Mouse (Mus musculus) monocyte, adult 5-6 weeks (primary cell): ENCODE data around the gene Ndufc1. TPM values are rescaled to one million over a fixed set of nuclear protein-coding genes. Genes with fewer than 3 reads are reported as not detected.
"Not testable (repeated sequence)": the region's sequence is repeated elsewhere in the genome, so short reads cannot be mapped to it uniquely, and the experiment has no call there.

Source experiments
- ATAC-seq: fragments of 153-309, 156-312 bp; replicated peaks from 2 replicates; pipeline ENCODE4 v1.8.0; 2017; ENCODE audit warnings: mild to moderate bottlenecking; ENCODE audit not compliant: low TSS enrichment, insufficient number of reproducible peaks, severe bottlenecking, poor library complexity, low FRiP score
- total RNA-seq: library from RNA; stranded (forward); fragments of 200-1000, 200-491, 200-594 nt; gene quantifications from 3 replicates; pipeline ENCODE4 v1.2.3, GENCODE M21; 2017

The Ndufc1 gene
- 31.4 to 81.5 TPM (median 60.3 TPM) in 3 replicates for total RNA-seq

DNA sequence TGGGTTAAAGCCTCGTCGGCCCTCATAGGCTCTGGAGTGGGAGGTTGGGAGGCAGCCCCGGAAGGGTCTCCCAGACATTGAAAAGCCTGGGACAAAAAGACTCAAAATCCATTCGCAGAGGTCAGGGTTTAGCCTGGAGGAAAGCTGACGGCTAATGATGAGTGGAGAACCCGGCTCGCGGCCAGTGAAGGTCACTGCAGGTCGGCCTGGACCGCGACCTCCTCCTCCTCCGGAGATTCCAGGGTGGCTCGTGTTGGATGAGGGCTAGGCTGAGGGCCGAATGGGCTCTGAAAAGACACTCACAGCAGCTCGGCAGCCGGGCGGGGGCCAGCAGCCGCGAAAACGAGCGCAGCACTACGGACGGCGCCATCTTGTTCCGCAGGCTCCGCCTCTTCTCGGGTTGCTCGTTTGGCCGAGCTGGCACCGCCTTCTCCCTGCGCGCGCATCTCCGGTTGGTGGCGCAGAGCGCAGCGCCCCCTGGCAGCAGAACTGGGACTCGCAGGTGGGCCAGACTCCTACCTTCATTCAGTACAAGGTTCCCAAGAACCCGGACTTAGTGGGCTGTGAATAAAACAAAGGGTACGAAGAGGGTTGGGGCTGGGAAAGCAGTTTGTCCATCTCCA, at the start of gene Ndufc1:
Gene Ndufc1 (minus strand): TSS at position 428 of the 623 bp plus-strand sequence.
- peak; percentile 93 for ATAC-seq

DNA sequence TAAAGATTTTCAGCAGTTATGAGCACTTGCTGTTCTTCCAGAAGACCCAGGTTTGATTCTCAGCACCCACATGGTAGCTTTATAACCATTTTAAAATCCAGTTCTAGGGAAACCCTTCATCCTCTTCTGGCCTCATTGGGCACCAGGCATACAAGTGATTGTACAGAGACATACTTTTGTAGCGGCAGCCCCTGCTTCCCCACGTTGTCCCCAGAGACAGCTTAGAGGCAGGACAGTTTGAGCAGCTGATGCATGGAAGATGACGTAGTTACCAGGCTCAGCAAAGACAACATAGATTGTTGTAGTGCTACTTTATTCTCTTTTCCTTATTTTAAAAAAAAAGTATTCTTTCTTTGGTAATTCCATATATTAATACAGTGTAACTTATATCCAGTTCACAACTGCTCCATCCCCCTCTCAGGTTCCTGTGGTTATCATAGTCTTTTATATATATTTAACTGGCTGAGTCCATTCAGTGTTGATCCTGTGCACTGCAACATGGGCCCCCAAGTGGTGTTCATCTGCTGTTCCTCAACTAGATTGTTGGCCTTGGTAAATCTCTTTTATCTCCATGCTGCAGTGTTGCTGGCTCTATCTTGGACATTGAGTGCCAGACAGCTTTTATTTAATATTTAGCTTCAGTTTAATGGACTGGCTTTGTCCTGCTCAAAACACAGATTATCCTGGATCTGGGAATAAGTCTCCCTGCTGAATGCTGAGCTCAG, 26.2 kb upstream of the Ndufc1 start:
- no peak for ATAC-seq

- ATAC-seq, result not testable (repeated sequence)
Measured at GRCm38 (mm10) chr3:51434364-51434763, 25.6 kb upstream of the Ndufc1 start.

DNA sequence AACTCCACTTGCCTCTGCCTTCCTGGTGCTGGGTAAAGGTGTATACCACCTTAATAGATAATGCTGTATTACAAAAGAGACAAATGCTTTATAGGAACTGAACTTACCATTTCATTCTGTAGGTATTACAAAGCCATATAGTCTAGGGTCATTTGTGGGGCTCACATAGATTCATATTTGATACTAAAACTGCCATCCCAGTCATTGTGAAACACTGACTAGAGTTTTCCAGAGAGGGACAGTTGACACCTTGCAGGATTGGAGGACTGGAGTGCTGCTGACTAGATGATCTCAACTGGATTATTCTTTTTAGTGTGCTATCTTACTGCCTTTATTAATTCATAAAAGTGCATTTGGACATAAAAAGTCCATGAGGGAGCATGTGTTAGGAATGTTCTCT, 16.6 kb upstream of the Ndufc1 start:
- ATAC-seq, result no peak

DNA sequence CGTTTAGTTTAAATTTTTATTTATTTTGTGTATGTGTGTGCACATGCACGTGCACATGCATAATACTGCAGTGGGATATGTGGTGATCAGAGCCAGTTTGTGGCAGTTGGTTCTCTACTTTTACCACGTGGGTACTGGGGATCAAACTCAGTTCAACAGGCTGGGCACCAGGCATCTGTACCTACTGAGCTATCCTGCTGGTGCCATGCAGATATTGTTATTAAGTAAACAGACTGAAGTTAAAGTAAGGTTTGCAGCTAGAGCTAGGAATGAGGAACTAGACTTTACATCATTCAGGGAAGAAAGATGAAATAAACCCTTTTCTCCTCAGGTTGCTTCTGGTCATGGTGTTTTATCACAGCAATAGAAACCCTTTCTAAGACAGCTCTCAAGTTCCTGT, 13.1 kb upstream of the Ndufc1 start:
- peak; percentile 31; the same call in 1 of the 2 replicates for ATAC-seq

DNA sequence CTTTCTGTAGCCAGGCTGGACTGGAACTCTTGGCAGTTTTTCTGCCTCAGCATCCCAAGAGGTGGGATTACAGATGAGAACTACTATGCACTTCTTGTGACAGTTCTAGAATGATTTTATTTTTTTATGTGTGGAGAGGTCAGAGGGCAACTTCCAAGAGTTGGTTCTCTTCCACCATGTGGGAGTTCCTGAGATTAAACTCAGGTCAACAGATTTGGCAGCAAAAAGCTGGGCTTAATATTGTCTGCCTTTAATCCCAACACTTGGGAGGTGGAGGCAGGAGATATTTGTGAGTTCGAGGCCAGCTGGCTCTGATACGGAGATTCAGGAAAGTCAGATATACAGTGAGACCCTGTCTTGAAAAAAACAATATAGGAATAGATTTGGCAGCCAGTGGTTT, 9.2 kb upstream of the Ndufc1 start:
- no peak for ATAC-seq

DNA sequence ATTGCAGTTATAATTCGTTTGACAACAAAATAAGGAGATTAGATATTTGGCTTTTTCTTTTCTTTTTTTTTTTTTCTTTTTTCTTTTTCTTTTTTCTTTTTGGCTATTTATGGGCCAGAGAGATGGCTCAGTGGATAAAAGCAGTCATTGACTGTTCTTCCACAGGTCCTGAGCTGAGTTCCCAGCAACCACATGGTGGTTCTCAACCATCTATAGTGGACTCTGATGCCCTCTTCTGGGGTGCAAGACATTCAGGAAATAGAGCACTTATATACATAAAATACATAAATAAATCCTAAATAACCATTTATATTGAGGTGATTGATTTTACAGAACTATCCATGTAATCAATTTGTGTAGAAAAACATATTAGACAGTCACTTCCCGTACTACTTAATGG, 8.7 kb upstream of the Ndufc1 start:
- no peak for ATAC-seq

DNA sequence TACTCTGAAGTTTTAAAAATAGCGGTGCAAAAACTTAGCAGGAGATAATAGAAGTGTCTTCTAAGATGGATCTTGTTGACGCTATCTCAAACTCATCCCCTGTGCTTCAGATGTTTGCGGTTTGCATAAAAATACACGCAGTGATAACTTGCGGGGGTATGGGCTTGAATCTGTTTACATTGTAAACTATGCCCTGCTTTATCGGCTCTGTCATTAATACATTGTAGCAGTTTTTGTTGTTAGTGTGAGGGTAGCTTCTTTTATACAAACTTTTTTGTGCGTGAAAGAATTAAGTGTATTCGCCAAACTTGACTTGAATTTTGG, 8.3 kb upstream of the Ndufc1 start:
- ATAC-seq, result no peak

GRCm38 (mm10) chr3:51416364-51417134, 7.8 kb upstream of the Ndufc1 start:
- ATAC-seq, result no peak

DNA sequence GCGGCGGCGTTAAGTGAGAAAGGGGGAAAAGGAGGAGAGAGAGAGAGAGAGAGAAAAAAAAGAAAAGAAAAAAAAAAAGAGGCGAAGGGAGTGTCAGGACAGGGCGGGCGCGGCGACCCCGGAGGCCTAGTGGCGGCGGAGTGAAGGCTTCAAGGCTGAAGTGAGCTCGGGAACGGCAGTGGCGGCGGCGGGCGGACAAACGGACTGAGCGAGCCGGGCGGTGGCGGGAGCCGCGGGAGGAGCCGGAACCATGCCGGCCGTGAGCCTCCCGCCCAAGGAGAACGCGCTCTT, 7.2 kb upstream of the Ndufc1 start:
- ATAC-seq, result peak; percentile 9; the same call in 1 of the 2 replicates

- peak; percentile 83 for ATAC-seq
Measured at GRCm38 (mm10) chr3:51415098-51416072, 6.6 kb upstream of the Ndufc1 start, which contains the start of gene Naa15. Gene Naa15, plus strand, starts transcription at chr3:51415148.

DNA sequence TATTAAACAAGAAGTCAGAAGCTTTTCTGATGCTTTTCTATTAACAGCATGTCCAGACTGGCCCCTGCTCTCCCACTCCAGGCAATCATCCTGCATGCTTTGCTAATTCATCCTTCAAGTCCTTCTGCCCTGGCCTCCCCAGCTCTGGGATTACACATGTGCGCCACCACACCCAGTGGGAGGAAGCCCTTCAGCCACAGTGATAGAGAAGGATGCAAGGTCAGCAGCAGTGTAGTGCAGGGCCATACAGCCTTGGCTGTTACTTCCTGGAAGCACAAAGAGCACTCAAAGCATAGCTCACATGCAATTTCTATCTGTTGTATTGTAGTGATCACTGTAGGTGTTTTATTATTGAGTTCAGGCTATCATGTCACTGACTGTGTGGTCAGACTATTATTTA, 4.5 kb upstream of the Ndufc1 start:
- no peak for ATAC-seq

DNA sequence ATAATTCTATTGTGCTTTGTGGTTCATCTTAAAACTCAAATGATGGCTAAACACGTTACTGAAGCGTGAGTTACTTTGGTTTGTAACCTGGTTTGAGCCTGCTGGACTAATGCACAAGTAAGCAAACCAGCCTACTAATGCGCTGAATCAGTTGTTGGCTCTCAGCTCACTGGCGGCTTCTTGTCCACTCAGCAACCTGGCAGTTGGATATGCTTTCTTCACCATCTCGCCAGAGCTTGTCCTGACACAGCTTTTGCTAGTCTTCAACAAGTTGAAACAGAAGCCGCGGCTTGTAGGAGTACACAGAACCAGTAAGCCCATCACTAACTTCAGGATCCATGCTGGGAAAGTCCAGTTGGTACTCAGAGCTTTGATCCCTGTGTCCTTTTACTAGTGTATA, 3.7 kb upstream of the Ndufc1 start:
- no peak for ATAC-seq

GRCm38 (mm10) chr3:51407870-51408560, 773 bp downstream of the Ndufc1 start:
- ATAC-seq, result no peak

- ATAC-seq, result no peak
Measured at GRCm38 (mm10) chr3:51402628-51403027, 6.2 kb downstream of the Ndufc1 start.

DNA sequence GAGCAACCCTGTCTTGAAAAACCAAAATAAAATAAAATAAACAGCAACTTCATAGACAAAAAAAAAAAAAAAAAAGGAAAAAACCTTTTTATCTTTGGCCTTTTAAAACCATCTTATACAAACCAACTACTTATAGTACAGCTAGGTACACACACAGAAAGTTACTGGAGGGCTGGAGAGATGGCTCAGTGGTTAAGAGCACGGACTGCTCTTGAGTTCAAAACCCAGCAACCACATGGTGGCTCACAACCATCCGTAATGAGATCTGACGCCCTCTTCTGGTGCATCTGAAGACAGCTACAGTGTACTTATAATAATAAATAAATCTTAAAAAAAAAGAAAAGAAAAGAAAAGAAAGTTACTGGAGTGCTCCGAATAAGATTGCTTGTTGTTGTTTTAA, 6.7 kb downstream of the Ndufc1 start:
- ATAC-seq, result not testable (repeated sequence)

GRCm38 (mm10) chr3:51400682-51401081, 8.1 kb downstream of the Ndufc1 start:
- no peak for ATAC-seq

DNA sequence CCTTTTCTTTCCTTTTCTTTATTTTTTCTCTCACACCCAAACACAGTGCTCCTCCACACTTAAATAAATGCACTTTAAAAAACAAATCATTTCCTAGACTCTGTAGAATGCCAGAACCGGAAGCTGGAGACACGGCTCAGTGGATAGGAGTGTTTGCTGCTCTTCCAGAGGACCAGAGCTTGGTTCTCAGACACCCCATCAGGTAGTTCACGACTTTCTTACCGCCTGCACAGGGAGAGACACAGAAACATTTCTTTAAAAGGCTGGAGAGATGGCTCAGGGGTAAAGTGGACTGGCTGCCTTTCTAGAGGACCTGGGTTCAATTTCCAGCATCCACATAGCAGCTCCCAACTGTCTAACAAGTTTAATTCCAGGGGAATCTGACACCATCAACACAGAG, 9.3 kb downstream of the Ndufc1 start:
- no peak for ATAC-seq
